Mouse (Mus musculus) kidney, embryonic 15.5 days (tissue): ENCODE results near the gene Smdt1. TPM values are rescaled to one million over a fixed set of nuclear protein-coding genes. Genes with fewer than 3 reads are reported as not detected.

Experiments
- microRNA-seq: library from miRNA; unstranded; fragments of <30 nt; microRNA quantifications from one replicate; pipeline ENCODE4, GENCODE M21; 2016
- polyA plus RNA-seq: library from polyadenylated mRNA; unstranded; fragments of >200 nt; fragmentation: Nextera tagmentation; extraction: Ambion mirVana; gene quantifications from 2 replicates; pipeline ENCODE4 v1.2.1, GENCODE M21; 2015

The Smdt1 gene
- polyA plus RNA-seq, 1 experiment from 2014 or later = 297 TPM

Small RNA genes within 50 kb of the gene (microRNA-seq; reads per million reads assigned to microRNA genes)
- gene Mir7684 = not detected

Other genes starting within 250 kb of the Smdt1 start
- 18.4 and 19.8 TPM in 2 replicates for gene Ccdc134, start 211.0 kb upstream of the Smdt1 start, polyA plus RNA-seq
- 126 and 147 TPM in 2 replicates for gene Srebf2, start 191.8 kb upstream of the Smdt1 start, polyA plus RNA-seq
- 0.44 and 0.45 TPM in 2 replicates for gene Shisa8, start 126.1 kb upstream of the Smdt1 start, polyA plus RNA-seq
- gene Tnfrsf13c, start 114.6 kb upstream of the Smdt1 start, polyA plus RNA-seq = 0.10 TPM in 1 of 2 replicates, not detected in the other
- 78.8 and 84.2 TPM in 2 replicates for gene Cenpm, start 94.2 kb upstream of the Smdt1 start, polyA plus RNA-seq
- 0.10 TPM in 1 of 2 replicates, not detected in the other for gene 1500009C09Rik, start 86.6 kb upstream of the Smdt1 start, polyA plus RNA-seq
- 13.6 and 14.0 TPM in 2 replicates for gene Sept3, start 64.1 kb upstream of the Smdt1 start, polyA plus RNA-seq
- 0.18 and 0.35 TPM in 2 replicates for gene Wbp2nl, start 40.0 kb upstream of the Smdt1 start, polyA plus RNA-seq
- 61.1 and 61.7 TPM in 2 replicates for gene Naga, start within 50 bp of the Smdt1 start, polyA plus RNA-seq
- gene Pheta2, start within 50 bp of the Smdt1 start, polyA plus RNA-seq = 11.0 and 12.0 TPM in 2 replicates
- 428 and 459 TPM in 2 replicates for gene Ndufa6, start 15.4 kb downstream of the Smdt1 start, polyA plus RNA-seq
- 12.9 and 18.6 TPM in 2 replicates for gene Cyp2d22, start 41.3 kb downstream of the Smdt1 start, polyA plus RNA-seq
- gene Cyp2d11, start 55.1 kb downstream of the Smdt1 start, polyA plus RNA-seq = not detected in 2 replicates
- 0.27 and 0.49 TPM in 2 replicates for gene Cyp2d10, start 68.2 kb downstream of the Smdt1 start, polyA plus RNA-seq
- 0.25 TPM in 1 of 2 replicates, not detected in the other for gene Cyp2d9, start 94.5 kb downstream of the Smdt1 start, polyA plus RNA-seq
- gene Cyp2d12, start 216.1 kb downstream of the Smdt1 start, polyA plus RNA-seq = not detected in 2 replicates